Mouse (Mus musculus) gastrocnemius, adult 8-10 months (tissue): ENCODE data around the gene Stat6. TPM values are rescaled to one million over a fixed set of nuclear protein-coding genes. Genes with fewer than 3 reads are reported as not detected.
A peak's percentile ranks its signal among the peaks of the same experiment; 100 is the strongest.

Experiments
- DNase-seq, 2 experiments: peaks; one replicate each; pipeline ENCODE4 v3.0.0; 2022; ENCODE audit warnings: low spot score in 2 of 2
- total RNA-seq, 4 experiments: library from RNA; stranded (reverse); gene quantifications; 2 replicates each; pipeline ENCODE4 v1.2.4; 2022

The Stat6 gene
- total RNA-seq, 4 experiments from 2014 or later = 14.1 to 15.3 (median 14.2) TPM

GRCm38 (mm10) chr10:127668093-127669050 is 25.6 kb downstream of the Stat6 start, which contains the start of gene Nab2:
Gene Nab2, minus strand, starts transcription at chr10:127668568.
- DNase-seq = peak; percentile 70 to 77

GRCm38 (mm10) chr10:127669170-127669569 is 26.4 kb downstream of the Stat6 start:
- no peak for DNase-seq

- no peak for DNase-seq
Observed at GRCm38 (mm10) chr10:127670185-127670584, 27.4 kb downstream of the Stat6 start.

GRCm38 (mm10) chr10:127671276-127671675 is 28.5 kb downstream of the Stat6 start:
- no peak for DNase-seq

GRCm38 (mm10) chr10:127674046-127674655 is 31.4 kb downstream of the Stat6 start:
- DNase-seq = no peak

GRCm38 (mm10) chr10:127674794-127675522 is 32.2 kb downstream of the Stat6 start:
- DNase-seq = peak; percentile 85 to 89

- no peak for DNase-seq
Observed at GRCm38 (mm10) chr10:127675859-127676398, 33.1 kb downstream of the Stat6 start.

- peak; percentile 84 to 90 for DNase-seq
Observed at GRCm38 (mm10) chr10:127676691-127677548, 34.1 kb downstream of the Stat6 start.

- DNase-seq = no peak
Observed at GRCm38 (mm10) chr10:127677591-127678336, 35.0 kb downstream of the Stat6 start.

GRCm38 (mm10) chr10:127679208-127679607 is 36.4 kb downstream of the Stat6 start:
- no peak for DNase-seq

- no peak for DNase-seq
Observed at GRCm38 (mm10) chr10:127679881-127680280, 37.1 kb downstream of the Stat6 start.

GRCm38 (mm10) chr10:127682886-127683285 is 40.1 kb downstream of the Stat6 start:
- no peak for DNase-seq

- no peak for DNase-seq
Observed at GRCm38 (mm10) chr10:127691053-127691452, 48.3 kb downstream of the Stat6 start.

GRCm38 (mm10) chr10:127694636-127695035 is 51.9 kb downstream of the Stat6 start:
- no peak for DNase-seq

GRCm38 (mm10) chr10:127695775-127696174 is 53.0 kb downstream of the Stat6 start:
- DNase-seq = no peak

- no peak for DNase-seq
Observed at GRCm38 (mm10) chr10:127698966-127699365, 56.2 kb downstream of the Stat6 start.

- no peak for DNase-seq
Observed at GRCm38 (mm10) chr10:127703299-127703698, 60.5 kb downstream of the Stat6 start.

- DNase-seq = no peak
Observed at GRCm38 (mm10) chr10:127704293-127704692, 61.5 kb downstream of the Stat6 start.

GRCm38 (mm10) chr10:127704766-127705220 is 62.0 kb downstream of the Stat6 start, which contains the start of gene Myo1a:
Gene Myo1a, plus strand, starts transcription at chr10:127705170.
- DNase-seq = no peak

GRCm38 (mm10) chr10:127705783-127706182 is 63.0 kb downstream of the Stat6 start:
- no peak for DNase-seq
